Mouse (Mus musculus) intestine, embryonic 14.5 days (tissue): ENCODE measurements around the gene Dnah2. TPM values are rescaled to one million over a fixed set of nuclear protein-coding genes. Genes with fewer than 3 reads are reported as not detected.
"Not testable (repeated sequence)": the region's sequence is repeated elsewhere in the genome, so short reads cannot be mapped to it uniquely, and the experiment has no call there.

ENCODE experiments used
- ATAC-seq: fragments of 200-750 bp; cut with Nextera tagmentation; replicated peaks from 2 replicates; pipeline ENCODE4 v1.8.0; 2017; ENCODE audit warnings: low read depth, moderate number of reproducible peaks, moderate TSS enrichment, moderate library complexity; ENCODE audit not compliant: low FRiP score, low TSS enrichment
- DNase-seq: peaks from one replicate; pipeline ENCODE4 v3.0.0-alpha.2; 2018; ENCODE audit warnings: low spot score
- H3K27ac ChIP-seq: fragments of 300-500 bp; sonication (generic); 2 replicates; pipeline ENCODE4 v1.5.1; 2014; ENCODE audit warnings: low read depth, mild to moderate bottlenecking, control low read depth
- H3K27me3 ChIP-seq: fragments of 300-500 bp; sonication (generic); replicated peaks from 2 replicates; pipeline ENCODE4 v1.6.1; 2014; ENCODE audit warnings: low read length, control low read depth; ENCODE audit not compliant: control insufficient read depth, insufficient read depth
- H3K36me3 ChIP-seq: fragments of 300-500 bp; sonication (generic); 2 replicates; pipeline ENCODE4 v1.6.1; 2014; ENCODE audit warnings: low read length, control low read depth; ENCODE audit not compliant: control insufficient read depth, insufficient read depth
- H3K4me1 ChIP-seq: fragments of 300-500 bp; sonication (generic); replicated peaks from 2 replicates; pipeline ENCODE4 v1.6.1; 2014; ENCODE audit warnings: low read length, control low read depth, mixed read lengths; ENCODE audit not compliant: control insufficient read depth, insufficient read depth
- H3K4me2 ChIP-seq: fragments of 300-500 bp; sonication (generic); 2 replicates; pipeline ENCODE4 v1.6.1; 2014; ENCODE audit warnings: low read length
- H3K4me3 ChIP-seq: fragments of 300-500 bp; sonication (generic); 2 replicates; pipeline ENCODE4 v1.5.1; 2014; ENCODE audit warnings: low read depth, low read length, control low read depth, mixed read lengths
- H3K9ac ChIP-seq: fragments of 300-500 bp; sonication (generic); 2 replicates; pipeline ENCODE4 v1.6.1; 2014; ENCODE audit warnings: mild to moderate bottlenecking, low read length
- H3K9me3 ChIP-seq: fragments of 300-500 bp; sonication (generic); 2 replicates; pipeline ENCODE4 v1.6.1; 2016; ENCODE audit warnings: low read length, control low read depth; ENCODE audit not compliant: control insufficient read depth
- WGBS: fragments of 180-500 bp; shearing (Covaris S2); extraction: QIAGEN DNeasy Blood & Tissue Kit; methylation state at CpG from one replicate; pipeline ENCODE4 v1.1.7; 2014; 5-methylcytosine and 5-hydroxymethylcytosine counted together
- polyA plus RNA-seq: library from polyadenylated mRNA; unstranded; fragments of >200 nt; fragmentation: Nextera tagmentation; extraction: Ambion mirVana; gene quantifications from 2 replicates; pipeline ENCODE4 v1.2.1, GENCODE M21; 2014

Dnah2 gene
- polyA plus RNA-seq, 1 experiment from 2014 or later: 1.9 TPM

- H3K9me3 ChIP-seq: no peaks in the 10 kb centered on the region
- peaks cover 15% of the 10 kb centered on the region; the same call in 1 of the 2 replicates for H3K4me1 ChIP-seq
- H3K36me3 ChIP-seq: no peaks in the 10 kb centered on the region
- peak overlapping the region; percentile 96 for H3K4me2 ChIP-seq
- peak; percentile 81 for ATAC-seq
- peak overlapping the region; percentile 53 for H3K4me3 ChIP-seq
- no peaks in the 10 kb centered on the region for H3K27me3 ChIP-seq
- WGBS: 1% methylated on average over 44 of the region's 44 CpGs
- peak overlapping the region; percentile 66 for H3K9ac ChIP-seq
- peak overlapping the region; percentile 91 for H3K27ac ChIP-seq
- peak; percentile 89 for DNase-seq
These were observed 2.4 kb downstream of the Dnah2 start for GRCm38 (mm10) chr11:69546423-69547053.

- Histone ChIP-seq H3K9ac (peak overlapping the region; percentile 66), H3K4me3 (peak overlapping the region; percentile 53), H3K36me3 (no peaks in the 10 kb centered on the region), H3K4me1 (peaks cover 15% of the 10 kb centered on the region; the same call in 1 of the 2 replicates), H3K9me3 (no peaks in the 10 kb centered on the region), H3K27ac (peak overlapping the region; percentile 91), H3K27me3 (no peaks in the 10 kb centered on the region), H3K4me2 (peak overlapping the region; percentile 96)
- DNase-seq (no peak), ATAC-seq (peak; percentile 33; the same call in 1 of the 2 replicates)
- 12% methylated on average over 7 of the region's 7 CpGs for WGBS
These were observed 3.0 kb downstream of the Dnah2 start for GRCm38 (mm10) chr11:69545957-69546356.

GRCm38 (mm10) chr11:69543598-69543997 lies 5.3 kb downstream of the Dnah2 start:
- Histone ChIP-seq H3K4me1 (peaks cover 15% of the 10 kb centered on the region; the same call in 1 of the 2 replicates), H3K27me3 (no peaks in the 10 kb centered on the region), H3K36me3 (no peaks in the 10 kb centered on the region), H3K4me3 (no peak overlapping the region), H3K27ac (no peak overlapping the region), H3K9ac (no peak overlapping the region), H3K4me2 (no peak overlapping the region), H3K9me3 (no peaks in the 10 kb centered on the region)
- WGBS: 46% methylated on average over 3 of the region's 3 CpGs
- DNase-seq (no peak), ATAC-seq (no peak)

GRCm38 (mm10) chr11:69541741-69542140 lies 7.2 kb downstream of the Dnah2 start:
- H3K4me3 ChIP-seq, H3K4me2 ChIP-seq, H3K27me3 ChIP-seq, H3K27ac ChIP-seq, H3K9ac ChIP-seq, DNase-seq, H3K9me3 ChIP-seq, H3K36me3 ChIP-seq, ATAC-seq, H3K4me1 ChIP-seq: not testable (repeated sequence)
- 85% methylated on average over 1 of the region's 3 CpGs for WGBS

- 87% methylated on average over 2 of the region's 2 CpGs for WGBS
These were observed 8.2 kb downstream of the Dnah2 start for GRCm38 (mm10) chr11:69540700-69541099.

GRCm38 (mm10) chr11:69534990-69535389 lies 13.9 kb downstream of the Dnah2 start:
- no peak overlapping the region for H3K4me3 ChIP-seq
- H3K9ac ChIP-seq: no peak overlapping the region
- no peaks in the 10 kb centered on the region for H3K36me3 ChIP-seq
- no peaks in the 10 kb centered on the region for H3K4me1 ChIP-seq
- no peaks in the 10 kb centered on the region for H3K27me3 ChIP-seq
- H3K27ac ChIP-seq: no peak overlapping the region
- 72% methylated on average over 1 of the region's 1 CpGs for WGBS
- H3K9me3 ChIP-seq: no peaks in the 10 kb centered on the region
- DNase-seq (no peak), ATAC-seq (no peak)
- H3K4me2 ChIP-seq: no peak overlapping the region

More at GRCm38 (mm10) chr11:69540700-69541099, 8.2 kb downstream of the Dnah2 start:
- no peaks in the 10 kb centered on the region for H3K27me3 ChIP-seq
- H3K9ac ChIP-seq: no peak overlapping the region
- H3K4me2 ChIP-seq: no peak overlapping the region
- DNase-seq: no peak
- no peaks in the 10 kb centered on the region for H3K9me3 ChIP-seq
- ATAC-seq: no peak
- 0 out of 2 replicates have a peak, but pooled peaks cover under 1% of the 10 kb centered on the region for H3K4me1 ChIP-seq
- no peaks in the 10 kb centered on the region for H3K36me3 ChIP-seq
- H3K27ac ChIP-seq: no peak overlapping the region
- H3K4me3 ChIP-seq: no peak overlapping the region

GRCm38 (mm10) chr11:69532480-69533150 lies 16.3 kb downstream of the Dnah2 start:
- WGBS: 68% methylated on average over 7 of the region's 7 CpGs
- H3K4me1 ChIP-seq: peaks cover 2% of the 10 kb centered on the region; the same call in 1 of the 2 replicates
- H3K9ac ChIP-seq: no peak overlapping the region

GRCm38 (mm10) chr11:69530755-69531154 lies 18.2 kb downstream of the Dnah2 start:
- H3K27ac ChIP-seq, DNase-seq, H3K36me3 ChIP-seq, H3K9me3 ChIP-seq, H3K27me3 ChIP-seq, H3K4me3 ChIP-seq, H3K4me2 ChIP-seq, H3K9ac ChIP-seq, ATAC-seq, H3K4me1 ChIP-seq: not testable (repeated sequence)
- 90% methylated on average over 6 of the region's 6 CpGs for whole genome bisulfite sequencing

More at GRCm38 (mm10) chr11:69532480-69533150, 16.3 kb downstream of the Dnah2 start:
- Histone ChIP-seq H3K4me2 (no peak overlapping the region), H3K27me3 (no peaks in the 10 kb centered on the region), H3K4me3 (no peak overlapping the region), H3K9me3 (no peaks in the 10 kb centered on the region), H3K36me3 (no peaks in the 10 kb centered on the region), H3K27ac (no peak overlapping the region)
- DNase-seq: no peak
- ATAC-seq: no peak
